Mouse (Mus musculus) forebrain, embryonic 10.5 days (tissue): ENCODE measurements around the gene Hs3st3a1. TPM values are rescaled to one million over a fixed set of nuclear protein-coding genes. Genes with fewer than 3 reads are reported as not detected.

ENCODE experiments used
- DNase-seq: peaks from one replicate; pipeline ENCODE4 v3.0.0-alpha.2; 2017; ENCODE audit warnings: low spot score; ENCODE audit errors: extremely low spot score
- H3K27ac ChIP-seq: fragments of 300-500 bp; sonication (generic); 2 replicates; pipeline ENCODE4 v1.5.1; 2016; ENCODE audit warnings: mild to moderate bottlenecking
- H3K27me3 ChIP-seq: fragments of 300-500 bp; sonication (generic); 2 replicates; pipeline ENCODE4 v1.6.1; 2016; ENCODE audit warnings: mild to moderate bottlenecking; ENCODE audit not compliant: poor library complexity, severe bottlenecking
- H3K36me3 ChIP-seq: fragments of 300-500 bp; sonication (generic); replicated peaks from 2 replicates; pipeline ENCODE4 v1.6.1; 2016; ENCODE audit warnings: mild to moderate bottlenecking, moderate library complexity
- H3K4me1 ChIP-seq: fragments of 300-500 bp; sonication (generic); 2 replicates; pipeline ENCODE4 v1.6.1; 2016
- H3K4me3 ChIP-seq: fragments of 300-500 bp; sonication (generic); 2 replicates; pipeline ENCODE4 v1.5.1; 2016; ENCODE audit warnings: mild to moderate bottlenecking, moderate library complexity
- H3K9me3 ChIP-seq: fragments of 300-500 bp; sonication (generic); 2 replicates; pipeline ENCODE4 v1.6.1; 2016; ENCODE audit warnings: mild to moderate bottlenecking, moderate library complexity
- WGBS: fragments of 180-500 bp; shearing (Covaris S2); methylation state at CpG from one replicate; pipeline ENCODE4 v1.1.7; 2016; 5-methylcytosine and 5-hydroxymethylcytosine counted together
- polyA plus RNA-seq: library from polyadenylated mRNA; unstranded; fragments of >200 nt; fragmentation: Nextera tagmentation; extraction: Ambion mirVana; gene quantifications from 2 replicates; pipeline ENCODE4 v1.2.1, GENCODE M21; 2016

Gene Hs3st3a1
- polyA plus RNA-seq, 1 experiment from 2014 or later: 0.72 TPM

- Histone ChIP-seq H3K4me3 (no peak overlapping the region), H3K27me3 (peaks cover 44% of the 10 kb centered on the region), H3K9me3 (no peaks in the 10 kb centered on the region), H3K4me1 (peaks cover 19% of the 10 kb centered on the region), H3K36me3 (no peaks in the 10 kb centered on the region), H3K27ac (no peak overlapping the region)
- 44% methylated on average over 8 of the region's 8 CpGs for WGBS
- DNase-seq: no peak
Measured at GRCm38 (mm10) chr11:64442119-64442518, 7.0 kb downstream of the Hs3st3a1 start.

- Histone ChIP-seq H3K4me3 (no peak overlapping the region), H3K4me1 (peaks cover 16% of the 10 kb centered on the region), H3K27ac (no peak overlapping the region), H3K9me3 (no peaks in the 10 kb centered on the region), H3K36me3 (no peaks in the 10 kb centered on the region), H3K27me3 (peaks cover 38% of the 10 kb centered on the region)
- WGBS: 44% methylated on average over 3 of the region's 3 CpGs
- no peak for DNase-seq
Measured at GRCm38 (mm10) chr11:64442701-64443100, 7.6 kb downstream of the Hs3st3a1 start.

- no peak for DNase-seq
- WGBS: 82% methylated on average over 1 of the region's 1 CpGs
- Histone ChIP-seq H3K9me3 (no peaks in the 10 kb centered on the region), H3K4me1 (peaks cover 7% of the 10 kb centered on the region), H3K27ac (no peak overlapping the region), H3K4me3 (no peak overlapping the region), H3K27me3 (peaks cover 16% of the 10 kb centered on the region), H3K36me3 (no peaks in the 10 kb centered on the region)
Measured at GRCm38 (mm10) chr11:64445227-64445626, 10.1 kb downstream of the Hs3st3a1 start.

GRCm38 (mm10) chr11:64448586-64449315 lies 13.6 kb downstream of the Hs3st3a1 start:
- H3K4me3 ChIP-seq: no peak overlapping the region
- 83% methylated on average over 9 of the region's 9 CpGs for WGBS
- no peaks in the 10 kb centered on the region for H3K36me3 ChIP-seq
- 0 out of 2 replicates have a peak, but pooled peaks cover 3% of the 10 kb centered on the region for H3K4me1 ChIP-seq
- H3K9me3 ChIP-seq: no peaks in the 10 kb centered on the region
- no peaks in the 10 kb centered on the region for H3K27me3 ChIP-seq
- no peak overlapping the region for H3K27ac ChIP-seq
- DNase-seq: no peak

- Histone ChIP-seq H3K36me3 (no peaks in the 10 kb centered on the region), H3K9me3 (no peaks in the 10 kb centered on the region), H3K4me1 (no peaks in the 10 kb centered on the region), H3K27ac (no peak overlapping the region), H3K4me3 (no peak overlapping the region), H3K27me3 (no peaks in the 10 kb centered on the region)
- 82% methylated on average over 3 of the region's 3 CpGs for WGBS
- no peak for DNase-seq
Measured at GRCm38 (mm10) chr11:64461746-64462145, 26.6 kb downstream of the Hs3st3a1 start.

- no peak overlapping the region for H3K27ac ChIP-seq
- H3K27me3 ChIP-seq: no peaks in the 10 kb centered on the region
- no peak overlapping the region for H3K4me3 ChIP-seq
- H3K4me1 ChIP-seq: peaks cover 8% of the 10 kb centered on the region; the same call in 1 of the 2 replicates
- H3K9me3 ChIP-seq: no peaks in the 10 kb centered on the region
- no peaks in the 10 kb centered on the region for H3K36me3 ChIP-seq
- DNase-seq: no peak
- 78% methylated on average over 4 of the region's 4 CpGs for WGBS
Measured at GRCm38 (mm10) chr11:64468737-64469136, 33.6 kb downstream of the Hs3st3a1 start.

- Histone ChIP-seq H3K27ac (no peak overlapping the region), H3K27me3 (no peaks in the 10 kb centered on the region), H3K4me3 (no peak overlapping the region), H3K36me3 (no peaks in the 10 kb centered on the region), H3K4me1 (peaks cover 8% of the 10 kb centered on the region; the same call in 1 of the 2 replicates), H3K9me3 (no peaks in the 10 kb centered on the region)
- no peak for DNase-seq
Measured at GRCm38 (mm10) chr11:64470689-64471088, 35.6 kb downstream of the Hs3st3a1 start.

- no peaks in the 10 kb centered on the region for H3K27me3 ChIP-seq
- H3K9me3 ChIP-seq: no peaks in the 10 kb centered on the region
- H3K27ac ChIP-seq: no peak overlapping the region
- H3K36me3 ChIP-seq: no peaks in the 10 kb centered on the region
- DNase-seq: no peak
- WGBS: 85% methylated on average over 3 of the region's 3 CpGs
- H3K4me3 ChIP-seq: no peak overlapping the region
- peaks cover 8% of the 10 kb centered on the region; the same call in 1 of the 2 replicates for H3K4me1 ChIP-seq
Measured at GRCm38 (mm10) chr11:64473679-64474078, 38.5 kb downstream of the Hs3st3a1 start.

GRCm38 (mm10) chr11:64481445-64481844 lies 46.3 kb downstream of the Hs3st3a1 start:
- Histone ChIP-seq H3K4me1 (no peaks in the 10 kb centered on the region), H3K4me3 (no peak overlapping the region), H3K36me3 (no peaks in the 10 kb centered on the region), H3K27ac (no peak overlapping the region), H3K9me3 (no peaks in the 10 kb centered on the region), H3K27me3 (peaks cover 17% of the 10 kb centered on the region)
- no peak for DNase-seq
- WGBS: 92% methylated on average over 3 of the region's 3 CpGs

GRCm38 (mm10) chr11:64489587-64490433 lies 54.7 kb downstream of the Hs3st3a1 start:
- H3K36me3 ChIP-seq: no peaks in the 10 kb centered on the region
- DNase-seq: peak; percentile 23
- H3K4me1 ChIP-seq: peaks cover 29% of the 10 kb centered on the region
- H3K4me3 ChIP-seq: no peak overlapping the region
- H3K9me3 ChIP-seq: no peaks in the 10 kb centered on the region
- 30% methylated on average over 9 of the region's 9 CpGs for WGBS
- H3K27me3 ChIP-seq: peaks cover 89% of the 10 kb centered on the region
- H3K27ac ChIP-seq: 0 out of 2 replicates have a peak overlapping the region, but pooled peaks have one; percentile 13

GRCm38 (mm10) chr11:64494448-64494847 lies 59.3 kb downstream of the Hs3st3a1 start:
- H3K27me3 ChIP-seq: peaks cover 51% of the 10 kb centered on the region
- 65% methylated on average over 2 of the region's 2 CpGs for WGBS
- no peak overlapping the region for H3K27ac ChIP-seq
- no peaks in the 10 kb centered on the region for H3K9me3 ChIP-seq
- H3K36me3 ChIP-seq: no peaks in the 10 kb centered on the region
- no peak for DNase-seq
- no peak overlapping the region for H3K4me3 ChIP-seq
- H3K4me1 ChIP-seq: peaks cover 28% of the 10 kb centered on the region

GRCm38 (mm10) chr11:64495935-64496334 lies 60.8 kb downstream of the Hs3st3a1 start:
- Histone ChIP-seq H3K4me3 (no peak overlapping the region), H3K4me1 (peaks cover 13% of the 10 kb centered on the region), H3K27me3 (peaks cover 45% of the 10 kb centered on the region), H3K9me3 (no peaks in the 10 kb centered on the region), H3K27ac (no peak overlapping the region), H3K36me3 (no peaks in the 10 kb centered on the region)
- WGBS: 54% methylated on average over 3 of the region's 3 CpGs
- no peak for DNase-seq

- WGBS: 59% methylated on average over 3 of the region's 3 CpGs
- DNase-seq: no peak
- no peak overlapping the region for H3K27ac ChIP-seq
- peaks cover 12% of the 10 kb centered on the region for H3K4me1 ChIP-seq
- H3K4me3 ChIP-seq: no peak overlapping the region
- H3K9me3 ChIP-seq: no peaks in the 10 kb centered on the region
- H3K36me3 ChIP-seq: no peaks in the 10 kb centered on the region
- peaks cover 38% of the 10 kb centered on the region for H3K27me3 ChIP-seq
Measured at GRCm38 (mm10) chr11:64496677-64497076, 61.5 kb downstream of the Hs3st3a1 start.
